Mouse (Mus musculus) ES-Bruce4 (cell line): Measurements from ENCODE around the gene Psma6. TPM values are rescaled to one million over a fixed set of nuclear protein-coding genes. Genes with fewer than 3 reads are reported as not detected.
A peak's percentile ranks its signal among the peaks of the same experiment; 100 is the strongest.

Experiments
- H3K27ac ChIP-seq: 2 replicates; pipeline ENCODE4 v1.5.1; 2012; ENCODE audit warnings: low read length, inconsistent platforms; ENCODE audit not compliant: insufficient read depth
- H3K27me3 ChIP-seq: 2 replicates; pipeline ENCODE4 v1.6.1; 2012; ENCODE audit warnings: mild to moderate bottlenecking, low read length, inconsistent platforms; ENCODE audit not compliant: control insufficient read depth, poor library complexity, insufficient read depth, severe bottlenecking
- H3K36me3 ChIP-seq: 2 replicates; pipeline ENCODE4 v1.6.1; 2012; ENCODE audit warnings: inconsistent platforms, mild to moderate bottlenecking, low read length, moderate library complexity; ENCODE audit not compliant: control insufficient read depth, poor library complexity, insufficient read depth, severe bottlenecking
- H3K4me1 ChIP-seq: one replicate; pipeline ENCODE4 v1.8.1; 2011; ENCODE audit warnings: low read length; ENCODE audit not compliant: control insufficient read depth, insufficient read depth
- H3K4me3 ChIP-seq: 2 replicates; pipeline ENCODE4 v1.5.1; 2011; ENCODE audit warnings: low read depth, mild to moderate bottlenecking, low read length
- H3K9ac ChIP-seq: 2 replicates; pipeline ENCODE4 v1.6.1; 2012; ENCODE audit warnings: low read depth, mild to moderate bottlenecking, inconsistent platforms; ENCODE audit not compliant: poor library complexity, severe bottlenecking
- H3K9me3 ChIP-seq: replicated peaks from 2 replicates; pipeline ENCODE4 v1.6.1; 2012; ENCODE audit warnings: mild to moderate bottlenecking, low read length, inconsistent platforms; ENCODE audit not compliant: control insufficient read depth, poor library complexity, insufficient read depth, severe bottlenecking
- CTCF ChIP-seq: IDR thresholded peaks from one replicate; pipeline ENCODE4 v1.8.1; 2011; ENCODE audit warnings: low read depth, low read length
- EP300 ChIP-seq: IDR thresholded peaks from 2 replicates; pipeline ENCODE4 v1.6.1; 2011; ENCODE audit warnings: low read depth, low read length; ENCODE audit not compliant: insufficient read depth
- POLR2A ChIP-seq: IDR thresholded peaks from one replicate; pipeline ENCODE4 v1.8.1; 2011; ENCODE audit warnings: low read length; ENCODE audit not compliant: insufficient read depth
- polyA plus RNA-seq: library from polyadenylated mRNA; stranded (reverse); fragments of >200 nt; gene quantifications from 2 replicates; pipeline ENCODE4 v1.2.4, GENCODE M21; 2011; ENCODE audit warnings: low read depth; ENCODE audit not compliant: missing spikeins, insufficient read depth, insufficient read length

Psma6 gene
- polyA plus RNA-seq, 1 experiment, result 308 TPM

DNA sequence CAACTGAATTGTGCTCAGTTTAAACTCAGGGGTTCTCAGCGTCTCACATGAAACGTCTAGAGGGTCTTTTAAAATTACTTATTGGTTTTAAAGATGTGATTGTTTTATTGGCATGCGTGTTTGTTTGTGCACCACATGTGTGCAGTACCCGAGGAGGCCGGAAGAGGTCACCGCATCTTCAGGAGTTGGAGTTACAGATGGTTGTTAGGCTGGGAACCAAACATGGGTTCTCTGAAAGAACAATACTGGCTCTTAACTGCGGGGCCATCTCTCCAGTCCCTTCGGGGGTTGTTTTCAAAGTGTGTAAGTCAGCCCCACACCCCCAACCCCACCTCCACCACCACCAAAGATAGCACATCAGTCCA lies 48.9 kb downstream of the Psma6 start:
- Histone ChIP-seq H3K27me3 (no peaks in the 10 kb centered on the region), H3K9me3 (no peaks in the 10 kb centered on the region), H3K36me3 (no peaks in the 10 kb centered on the region), H3K27ac (no peak overlapping the region), H3K9ac (no peak overlapping the region), H3K4me1 (peaks cover 8% of the 10 kb centered on the region), H3K4me3 (no peak overlapping the region)
- peak; percentile 17 for TF ChIP-seq CTCF
- no peak for TF ChIP-seq POLR2A

DNA sequence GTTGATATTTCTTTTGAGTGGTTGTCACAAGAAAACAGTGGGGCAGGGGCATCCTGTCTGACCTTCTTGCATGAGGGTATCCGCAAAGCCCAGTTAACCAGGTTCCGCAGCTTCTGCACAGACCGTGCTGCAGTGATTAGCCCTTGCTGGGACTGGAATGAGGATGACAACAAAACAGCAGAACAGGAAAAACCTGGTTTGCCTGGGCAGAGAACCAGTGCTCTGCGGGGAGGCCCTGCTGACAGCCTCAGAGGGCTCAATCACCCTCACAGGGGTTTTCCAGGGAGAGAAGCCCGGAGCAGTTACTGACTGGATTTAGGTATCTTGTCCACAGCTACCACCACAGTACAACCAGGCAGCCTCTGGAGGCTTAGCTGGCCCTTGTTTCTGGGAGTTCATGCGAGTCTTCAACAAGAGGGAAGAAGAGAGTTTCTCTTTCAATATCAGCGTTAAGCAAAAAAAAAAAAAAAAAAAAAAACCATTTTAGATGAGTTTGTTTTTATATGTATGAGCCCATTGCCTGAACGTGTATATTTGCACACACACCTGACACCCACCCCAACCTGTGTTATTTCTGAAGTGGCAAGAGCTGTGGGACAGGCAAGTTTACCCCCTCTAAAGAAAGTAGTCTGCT lies 49.9 kb downstream of the Psma6 start:
- no peak overlapping the region; the same call in 1 of the 2 replicates for H3K9ac ChIP-seq
- no peaks in the 10 kb centered on the region for H3K27me3 ChIP-seq
- peak overlapping the region; percentile 20; the same call in 1 of the 2 replicates for H3K4me3 ChIP-seq
- no peak for TF ChIP-seq POLR2A
- TF ChIP-seq EP300, result peak; percentile 89
- H3K27ac ChIP-seq, result peak overlapping the region; percentile 39
- H3K9me3 ChIP-seq, result no peaks in the 10 kb centered on the region
- H3K36me3 ChIP-seq, result no peaks in the 10 kb centered on the region
- peaks cover 8% of the 10 kb centered on the region for H3K4me1 ChIP-seq

DNA sequence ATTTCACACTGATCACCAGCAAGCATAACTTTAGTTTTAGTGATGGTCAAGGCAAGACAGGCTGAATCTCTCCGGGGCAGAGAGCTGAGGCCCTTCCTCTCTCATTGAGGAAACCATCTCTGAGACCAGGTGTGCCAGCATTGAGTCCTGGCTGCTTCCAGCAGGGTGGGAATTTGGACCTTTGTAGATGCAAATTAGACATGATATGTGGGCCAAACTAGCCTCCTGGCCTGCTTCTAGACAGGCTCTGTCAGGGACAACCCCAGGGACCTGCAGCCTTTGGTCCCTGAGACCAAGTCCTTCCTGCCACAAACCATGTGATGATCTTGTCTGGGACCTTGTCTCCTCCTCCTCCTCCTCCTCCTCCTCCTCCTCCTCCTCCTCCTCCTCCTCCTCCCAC lies 51.1 kb downstream of the Psma6 start:
- Histone ChIP-seq H3K27ac (no peak overlapping the region; the same call in 1 of the 2 replicates), H3K36me3 (no peaks in the 10 kb centered on the region), H3K4me1 (peaks cover 8% of the 10 kb centered on the region), H3K9me3 (no peaks in the 10 kb centered on the region), H3K9ac (no peak overlapping the region), H3K27me3 (no peaks in the 10 kb centered on the region), H3K4me3 (no peak overlapping the region)
- TF ChIP-seq CTCF (no peak), EP300 (0 out of 2 replicates have a peak, but pooled peaks have one; percentile 22), POLR2A (no peak)

DNA sequence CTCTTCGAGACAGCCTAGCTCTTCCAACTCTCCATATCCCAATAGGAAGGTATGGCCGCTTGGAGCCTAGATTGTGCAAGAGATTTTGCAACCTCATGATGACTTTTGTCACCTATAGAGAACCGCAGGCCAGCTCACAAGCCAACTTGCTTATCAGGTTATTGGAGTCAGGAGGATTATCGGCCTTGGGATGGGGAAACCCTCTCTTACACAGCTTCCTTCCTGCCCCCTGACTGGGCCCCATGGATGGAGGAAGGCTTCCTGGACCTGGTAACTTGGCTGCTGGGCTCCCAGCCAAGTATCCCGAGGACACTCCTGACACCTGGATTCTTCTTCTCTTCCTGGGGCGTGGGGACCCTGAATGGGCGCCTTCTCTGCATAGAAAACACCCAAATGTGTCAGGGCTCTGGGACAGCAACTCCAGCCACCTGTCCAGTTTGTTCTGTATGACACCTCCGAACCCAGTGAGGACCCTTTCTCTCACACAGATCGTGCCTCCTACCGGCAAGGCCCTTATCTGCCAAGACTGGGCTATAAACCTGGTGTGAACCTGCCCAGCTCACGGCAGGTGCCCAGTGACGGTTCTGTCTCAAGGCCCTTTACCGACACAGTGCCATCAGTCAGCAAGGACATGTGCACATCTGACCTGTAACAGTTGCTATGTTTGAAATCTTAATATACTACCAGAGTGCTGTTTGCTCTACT lies 53.3 kb downstream of the Psma6 start:
- Histone ChIP-seq H3K36me3 (no peaks in the 10 kb centered on the region), H3K9ac (no peak overlapping the region), H3K9me3 (no peaks in the 10 kb centered on the region), H3K4me1 (peaks cover 8% of the 10 kb centered on the region), H3K4me3 (no peak overlapping the region), H3K27ac (no peak overlapping the region), H3K27me3 (no peaks in the 10 kb centered on the region)
- no peak for TF ChIP-seq CTCF
- no peak for TF ChIP-seq EP300
- TF ChIP-seq POLR2A, result no peak

DNA sequence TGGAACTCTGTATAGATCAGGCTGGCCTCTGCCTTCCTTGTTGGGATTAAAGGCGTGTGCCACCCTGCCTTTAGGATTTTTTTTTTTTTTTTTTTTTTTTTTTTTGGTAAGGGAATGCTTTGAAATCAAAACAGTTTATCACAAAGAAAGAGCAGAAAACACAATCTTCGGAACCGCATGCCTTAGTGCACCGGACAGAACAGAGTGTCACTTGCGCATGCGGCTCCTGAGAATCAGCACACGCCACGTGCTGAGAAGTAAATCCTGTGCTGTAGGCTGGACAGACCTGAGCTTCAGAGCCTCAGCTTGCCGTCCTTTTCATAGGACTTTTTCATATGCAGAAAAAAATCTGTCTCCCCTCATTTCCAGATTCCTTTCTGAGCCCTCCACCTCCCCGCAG lies 54.0 kb downstream of the Psma6 start:
- Histone ChIP-seq H3K27ac (no peak overlapping the region), H3K4me3 (no peak overlapping the region), H3K9me3 (no peaks in the 10 kb centered on the region), H3K36me3 (no peaks in the 10 kb centered on the region), H3K4me1 (peaks cover 8% of the 10 kb centered on the region), H3K9ac (peak overlapping the region; percentile 25), H3K27me3 (no peaks in the 10 kb centered on the region)
- no peak for TF ChIP-seq CTCF
- TF ChIP-seq POLR2A, result no peak
- TF ChIP-seq EP300, result no peak

DNA sequence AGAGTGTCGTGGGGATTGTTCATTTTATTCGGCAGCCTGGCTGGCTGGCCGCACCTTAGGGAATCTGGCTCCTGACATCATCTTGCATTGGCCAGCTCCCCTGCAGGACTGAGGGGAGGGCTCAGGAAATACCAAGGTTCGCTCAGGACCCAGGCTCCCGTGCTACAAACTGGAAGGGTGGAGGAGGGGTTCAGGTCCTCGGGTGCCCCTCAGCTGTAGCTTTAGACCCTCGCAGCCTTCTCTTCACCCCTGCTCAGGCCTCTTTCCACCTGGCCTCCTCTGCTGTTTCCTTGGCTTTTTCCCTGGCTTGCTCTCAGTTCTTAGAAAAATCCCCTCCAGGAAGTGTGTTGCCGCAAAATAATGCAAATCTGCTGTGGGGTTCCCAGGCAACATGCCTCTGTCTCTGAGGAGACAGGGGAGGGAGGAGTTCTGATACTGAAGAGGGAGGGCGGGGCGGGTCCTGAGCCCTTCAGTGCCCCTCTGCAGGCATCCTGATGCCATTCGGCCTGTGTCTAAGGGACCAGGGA lies 54.7 kb downstream of the Psma6 start:
- Histone ChIP-seq H3K36me3 (no peaks in the 10 kb centered on the region), H3K27me3 (no peaks in the 10 kb centered on the region), H3K27ac (no peak overlapping the region), H3K4me1 (peaks cover 8% of the 10 kb centered on the region), H3K4me3 (peak overlapping the region; percentile 19; the same call in 1 of the 2 replicates), H3K9ac (peak overlapping the region; percentile 25), H3K9me3 (no peaks in the 10 kb centered on the region)
- TF ChIP-seq EP300 (no peak), POLR2A (no peak), CTCF (no peak)
